Mouse (Mus musculus) cerebellum, adult 9-10 months (tissue): ENCODE results near the gene Wwtr1.

Experiments
- DNase-seq: peaks from one replicate; pipeline ENCODE4 v3.0.0; 2022

Gene Wwtr1

DNA sequence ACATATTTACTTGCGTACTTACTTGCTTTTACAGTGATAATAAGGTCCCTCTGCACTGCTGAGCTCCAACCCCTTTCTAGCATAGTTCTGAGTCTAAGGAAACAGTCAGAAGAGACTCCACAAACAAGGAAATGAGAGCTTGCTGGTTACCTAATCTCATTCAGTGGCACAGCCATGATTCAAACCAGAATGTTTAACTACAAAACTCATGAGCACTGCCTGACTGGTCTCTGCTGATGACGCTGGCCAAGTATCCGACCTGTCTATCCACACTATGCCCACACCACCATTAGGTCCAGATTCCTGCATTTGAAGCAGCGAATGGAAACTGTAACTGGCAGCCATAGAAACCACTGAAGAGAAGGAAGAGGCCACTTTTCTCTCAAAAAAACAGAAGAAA lies 18.3 kb downstream of the Wwtr1 start:
- no peak for DNase-seq

- DNase-seq = no peak
These were observed 20.1 kb downstream of the Wwtr1 start for GRCm38 (mm10) chr3:57555560-57555959.

GRCm38 (mm10) chr3:57554890-57555239 lies 20.8 kb downstream of the Wwtr1 start:
- no peak for DNase-seq

GRCm38 (mm10) chr3:57554124-57554889 lies 21.4 kb downstream of the Wwtr1 start:
- DNase-seq = no peak

DNA sequence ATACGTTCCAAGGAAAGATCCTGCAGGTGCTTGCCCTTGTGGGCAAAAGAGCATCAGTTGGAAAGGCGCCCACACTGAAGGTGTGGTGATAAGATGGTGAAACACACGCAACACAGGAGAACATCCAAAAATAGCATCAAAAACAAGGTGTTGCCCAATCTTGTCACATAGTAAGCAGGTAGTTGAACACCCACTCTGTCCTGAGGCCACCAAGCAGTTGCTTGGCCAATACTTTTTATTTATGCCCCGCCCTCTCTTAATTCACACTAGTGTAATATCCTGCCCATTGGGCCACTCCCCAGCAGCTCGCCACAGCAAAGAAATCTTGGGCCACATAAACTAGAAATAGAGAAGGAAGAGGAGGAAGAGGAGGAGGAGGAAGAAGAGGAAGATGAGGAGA lies 22.6 kb downstream of the Wwtr1 start:
- no peak for DNase-seq

- no peak for DNase-seq
These were observed 24.5 kb downstream of the Wwtr1 start for GRCm38 (mm10) chr3:57551210-57551609.

DNA sequence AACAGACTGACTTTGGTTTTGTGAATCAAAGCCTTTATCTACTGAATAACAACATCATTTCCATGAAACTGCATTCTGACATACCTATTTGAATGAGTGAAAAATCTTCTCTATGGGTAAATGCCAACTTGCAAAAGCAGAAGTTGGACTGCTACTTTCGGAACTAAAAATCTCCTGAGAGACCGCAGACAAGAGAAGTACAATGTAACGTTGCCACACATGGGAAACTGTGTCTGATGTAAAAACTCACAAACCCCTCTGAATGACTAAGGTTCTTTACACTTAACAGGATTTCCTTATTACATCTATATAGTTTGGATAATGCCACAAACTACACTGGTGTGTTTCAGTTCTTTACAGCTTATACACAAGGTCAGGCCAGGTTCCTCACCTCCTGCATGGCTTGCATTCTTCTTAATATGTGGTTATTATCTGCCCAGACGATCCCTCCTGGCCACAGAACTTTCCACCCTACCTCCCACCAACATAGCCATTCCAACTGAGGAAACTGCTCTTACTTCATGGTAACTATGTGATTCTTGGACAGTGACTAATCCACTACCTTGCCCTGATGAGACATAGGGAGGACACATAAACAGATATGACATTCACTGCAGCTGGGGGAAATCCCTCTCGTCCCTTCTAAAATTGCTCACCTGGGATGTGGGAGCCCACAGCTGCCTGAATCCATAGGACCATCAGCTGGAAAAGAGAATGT lies 25.1 kb downstream of the Wwtr1 start:
- no peak for DNase-seq

DNA sequence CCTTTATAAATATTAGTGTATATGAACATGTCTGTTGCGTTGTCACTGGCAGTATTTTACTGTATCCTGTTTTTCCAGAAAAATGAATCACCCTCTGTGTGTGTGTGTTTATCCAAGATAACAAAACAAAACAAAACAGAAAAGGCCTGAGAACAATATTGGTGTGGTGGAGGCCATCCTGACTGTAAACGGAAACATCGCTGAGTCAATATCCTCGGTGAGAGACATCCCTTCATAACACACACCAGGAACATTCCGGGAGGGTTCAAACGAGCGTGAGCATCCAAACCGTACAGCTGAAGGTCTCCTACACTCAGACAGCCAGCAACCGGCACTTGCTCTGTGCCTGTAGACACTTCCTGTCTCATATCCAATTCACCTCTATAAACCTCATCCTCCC lies 31.6 kb downstream of the Wwtr1 start:
- DNase-seq = no peak

GRCm38 (mm10) chr3:57542848-57543380 lies 32.8 kb downstream of the Wwtr1 start:
- no peak for DNase-seq

DNA sequence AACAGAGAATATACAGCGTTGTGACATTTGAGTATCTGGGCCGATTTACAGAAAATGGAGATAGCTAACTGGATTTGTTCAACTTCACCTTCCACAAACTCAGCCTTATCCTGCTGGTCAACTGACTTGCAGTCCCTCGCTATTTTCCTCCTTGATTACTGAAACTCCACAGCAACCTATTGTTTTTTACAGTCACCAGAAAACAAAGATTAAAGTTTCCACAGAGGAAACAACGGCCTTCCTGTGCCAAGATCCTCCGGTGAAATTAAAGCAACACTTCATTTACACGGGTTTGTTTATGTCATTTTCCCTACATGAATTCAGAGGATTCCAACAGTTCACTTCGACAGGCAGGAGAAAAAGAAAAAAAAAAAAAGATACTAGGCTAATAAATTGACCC lies 34.5 kb downstream of the Wwtr1 start:
- DNase-seq = no peak

- no peak for DNase-seq
These were observed 35.2 kb downstream of the Wwtr1 start for GRCm38 (mm10) chr3:57540474-57540873.

DNA sequence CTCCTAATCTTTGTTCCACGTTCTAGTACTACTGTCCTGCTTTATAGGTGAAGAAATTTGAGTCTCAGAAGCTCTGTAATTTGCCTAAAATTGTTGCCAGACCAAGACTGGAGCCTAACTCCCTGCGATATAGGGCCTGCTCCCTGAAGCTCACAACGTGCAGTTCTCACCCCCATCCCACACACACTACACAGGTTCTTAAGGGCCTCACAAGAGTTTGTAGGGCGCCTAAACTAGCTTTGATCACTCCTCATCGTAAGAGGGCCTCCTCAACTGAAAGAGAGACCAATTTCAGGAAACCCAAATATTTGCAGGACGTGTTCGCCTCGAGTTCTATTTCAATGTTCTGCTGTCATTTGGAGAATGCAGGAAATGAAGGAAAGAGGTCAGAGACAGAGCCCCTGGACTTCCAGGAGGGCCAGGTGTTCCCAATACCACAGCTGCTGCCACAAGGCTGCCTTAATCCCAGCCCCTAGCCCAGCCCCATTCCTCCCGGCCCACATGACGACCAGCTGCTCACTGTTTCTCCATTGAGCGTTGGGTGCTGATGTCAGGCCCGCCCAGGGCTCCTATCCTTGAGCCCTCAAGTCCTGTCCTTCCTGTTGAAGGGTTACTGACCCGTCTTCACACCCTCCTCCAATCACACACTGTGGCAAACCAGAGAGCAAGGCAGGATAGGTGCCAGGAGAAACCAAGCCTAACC lies 40.1 kb downstream of the Wwtr1 start:
- DNase-seq = no peak

DNA sequence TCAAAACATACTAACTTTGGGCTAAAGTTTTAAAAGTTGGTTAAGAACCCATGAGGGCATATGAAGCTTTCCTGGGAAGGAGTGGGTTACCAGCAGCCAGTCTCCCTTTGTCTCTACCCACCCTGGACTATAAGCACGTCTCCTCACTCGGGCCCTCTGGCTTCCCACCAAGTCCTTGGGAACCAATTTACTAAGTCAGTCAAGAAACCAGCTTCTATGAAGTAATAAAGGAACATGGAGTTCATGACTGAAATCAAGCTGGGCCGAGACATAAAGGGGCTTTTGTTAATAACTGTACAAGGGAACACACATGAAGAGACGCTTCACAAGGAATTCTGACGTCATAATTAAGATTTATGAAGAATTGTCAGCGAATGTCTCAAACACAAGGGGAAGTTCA lies 41.3 kb downstream of the Wwtr1 start:
- DNase-seq = no peak

- no peak for DNase-seq
These were observed 41.8 kb downstream of the Wwtr1 start for GRCm38 (mm10) chr3:57533876-57534275.

DNA sequence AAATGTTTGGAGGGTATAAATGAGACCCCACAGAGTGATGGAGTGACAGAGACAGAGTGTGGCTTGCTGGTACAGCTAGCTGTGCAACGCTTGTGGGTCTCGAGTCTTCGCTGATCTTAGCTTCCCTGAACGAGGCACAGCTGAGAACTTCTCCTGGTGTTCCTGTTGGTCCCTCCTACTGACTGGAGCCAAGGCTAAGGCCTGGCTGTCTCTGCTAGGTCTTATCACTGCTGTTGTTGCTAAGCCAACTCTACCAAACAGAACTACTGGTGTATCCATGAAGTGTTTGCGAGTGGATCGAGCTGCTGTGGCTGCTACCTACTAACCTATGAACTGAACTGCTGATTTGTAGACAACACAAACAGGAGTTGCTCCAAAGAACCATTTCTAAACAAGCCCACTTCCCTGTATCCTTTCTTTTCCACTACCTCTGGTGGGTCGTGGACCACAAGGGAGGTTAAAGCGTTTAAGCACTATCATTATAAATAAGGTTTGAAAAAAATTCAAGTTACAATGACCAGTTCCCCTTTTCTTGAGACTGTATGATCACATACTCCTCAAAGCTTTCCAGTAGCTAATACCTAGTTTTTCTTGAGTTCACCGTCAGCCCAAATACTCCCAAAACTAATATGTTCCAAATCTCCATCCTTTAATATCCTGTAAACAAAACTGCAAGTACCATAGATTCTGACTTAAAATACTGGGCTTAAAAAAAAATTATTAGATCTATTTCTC lies 42.6 kb downstream of the Wwtr1 start:
- no peak for DNase-seq

- no peak for DNase-seq
These were observed 44.9 kb downstream of the Wwtr1 start for GRCm38 (mm10) chr3:57530836-57531235.

GRCm38 (mm10) chr3:57530221-57530620 lies 45.5 kb downstream of the Wwtr1 start:
- no peak for DNase-seq

GRCm38 (mm10) chr3:57527154-57527553 lies 48.6 kb downstream of the Wwtr1 start:
- DNase-seq = no peak

GRCm38 (mm10) chr3:57523093-57523492 lies 52.6 kb downstream of the Wwtr1 start:
- no peak for DNase-seq

DNA sequence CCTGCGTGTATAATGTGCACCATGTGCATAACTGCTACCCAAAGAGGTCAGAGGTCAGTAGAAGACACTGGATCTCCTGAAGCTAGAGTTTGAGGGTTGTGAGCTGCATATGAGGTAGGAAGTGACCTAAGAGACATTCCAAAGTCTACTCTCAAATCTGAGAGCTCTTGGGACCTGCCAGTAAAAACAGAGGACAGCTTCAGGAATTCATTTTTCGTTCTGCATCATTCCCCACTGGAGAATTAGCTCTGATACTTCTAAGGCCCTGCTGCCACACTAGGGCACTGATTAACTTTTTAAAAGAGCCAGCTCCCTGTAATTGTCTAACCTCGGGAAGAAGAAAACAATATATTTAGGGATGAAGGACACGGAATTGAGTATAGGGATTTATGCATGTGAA lies 53.8 kb downstream of the Wwtr1 start:
- DNase-seq = no peak

GRCm38 (mm10) chr3:57519995-57520394 lies 55.7 kb downstream of the Wwtr1 start:
- DNase-seq = no peak

GRCm38 (mm10) chr3:57516146-57516545 lies 59.6 kb downstream of the Wwtr1 start:
- DNase-seq = no peak

DNA sequence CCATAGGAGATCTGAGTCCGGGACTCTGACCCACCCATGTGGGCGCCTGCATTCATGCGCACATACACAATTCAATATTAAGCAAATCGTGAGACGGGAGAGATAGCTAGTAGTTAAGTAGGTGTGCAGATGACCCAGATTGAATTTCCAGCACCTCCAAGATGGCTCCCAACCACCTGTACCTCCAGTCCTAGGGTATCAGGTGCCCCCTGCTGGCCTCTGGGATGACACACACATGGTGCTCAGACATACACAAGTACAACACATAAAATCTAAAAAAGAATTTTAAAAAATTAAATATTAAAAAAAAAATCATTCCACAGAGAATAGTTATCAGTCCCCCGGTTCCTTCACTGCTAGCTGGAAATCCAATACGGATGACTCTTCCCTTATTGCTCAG lies 60.7 kb downstream of the Wwtr1 start:
- DNase-seq = no peak
